Mouse (Mus musculus) forebrain, embryonic 10.5 days (tissue): ENCODE measurements at regions not wholly inside any gene's neighbourhood (a gene's known extent, or its start where the extent isn't known, plus 50 kb on each side); places are given as distances from the start of the nearest gene placed in this dataset.
A peak's percentile ranks its signal among the peaks of the same experiment; 100 is the strongest.

Experiments
- DNase-seq: peaks from one replicate; pipeline ENCODE4 v3.0.0-alpha.2; 2017; ENCODE audit warnings: low spot score; ENCODE audit errors: extremely low spot score
- H3K27ac ChIP-seq: fragments of 300-500 bp; sonication (generic); 2 replicates; pipeline ENCODE4 v1.5.1; 2016; ENCODE audit warnings: mild to moderate bottlenecking
- H3K27me3 ChIP-seq: fragments of 300-500 bp; sonication (generic); 2 replicates; pipeline ENCODE4 v1.6.1; 2016; ENCODE audit warnings: mild to moderate bottlenecking; ENCODE audit not compliant: poor library complexity, severe bottlenecking
- H3K36me3 ChIP-seq: fragments of 300-500 bp; sonication (generic); replicated peaks from 2 replicates; pipeline ENCODE4 v1.6.1; 2016; ENCODE audit warnings: mild to moderate bottlenecking, moderate library complexity
- H3K4me1 ChIP-seq: fragments of 300-500 bp; sonication (generic); 2 replicates; pipeline ENCODE4 v1.6.1; 2016
- H3K4me3 ChIP-seq: fragments of 300-500 bp; sonication (generic); 2 replicates; pipeline ENCODE4 v1.5.1; 2016; ENCODE audit warnings: mild to moderate bottlenecking, moderate library complexity
- H3K9me3 ChIP-seq: fragments of 300-500 bp; sonication (generic); 2 replicates; pipeline ENCODE4 v1.6.1; 2016; ENCODE audit warnings: mild to moderate bottlenecking, moderate library complexity
- WGBS: fragments of 180-500 bp; shearing (Covaris S2); methylation state at CpG from one replicate; pipeline ENCODE4 v1.1.7; 2016; 5-methylcytosine and 5-hydroxymethylcytosine counted together

- no peaks in the 10 kb centered on the region for H3K9me3 ChIP-seq
- H3K4me3 ChIP-seq = peak overlapping the region; percentile 34
- H3K27ac ChIP-seq = peak overlapping the region; percentile 78
- peaks cover 43% of the 10 kb centered on the region for H3K4me1 ChIP-seq
- WGBS = 8% methylated on average over 12 of the region's 12 CpGs
- peaks cover 22% of the 10 kb centered on the region for H3K27me3 ChIP-seq
- no peaks in the 10 kb centered on the region for H3K36me3 ChIP-seq
- DNase-seq = peak; percentile 49
Observed at GRCm38 (mm10) chr19:60015614-60016300, 72.3 kb upstream of the Rab11fip2 start.

- WGBS = 89% methylated on average over 1 of the region's 1 CpGs
- H3K27ac ChIP-seq = no peak overlapping the region
- no peaks in the 10 kb centered on the region for H3K4me1 ChIP-seq
- no peak overlapping the region for H3K4me3 ChIP-seq
- DNase-seq = no peak
- no peaks in the 10 kb centered on the region for H3K27me3 ChIP-seq
- H3K9me3 ChIP-seq = peaks cover 5% of the 10 kb centered on the region; the same call in 1 of the 2 replicates
- no peaks in the 10 kb centered on the region for H3K36me3 ChIP-seq
Observed at GRCm38 (mm10) chr19:59995557-59995956, 52.1 kb upstream of the Rab11fip2 start.
